27 mouse cellular contexts compared by ENCODE assay signal in genomic region chr9:62695210-62695609, GRCm38 (mm10). TPM values are rescaled to one million over a fixed set of nuclear protein-coding genes. Genes with fewer than 3 reads are reported as not detected.
"Had no signal": no experiment of that assay in that cellular context is flagged by ENCODE, and none has a peak within 500 bp of the region (broad histone marks: within the 10 kb centered on the region; RNA-seq: fewer than 3 reads in every experiment).

No protein-coding gene starts in this region.

- H3K27me3 ChIP-seq: limb, embryonic 13.5 days; liver, embryonic 15.5 days; lung, embryonic 15.5 days; midbrain, embryonic 13.5 days; neural tube, embryonic 13.5 days had no signal

- H3K4me2 ChIP-seq: limb, embryonic 13.5 days; liver, embryonic 12.5 days; liver, embryonic 15.5 days; lung, embryonic 15.5 days; midbrain, embryonic 13.5 days; neural tube, embryonic 13.5 days; stomach, embryonic 15.5 days had no signal

- H3K27ac ChIP-seq: kidney, postnatal 0 days; layer of hippocampus, adult 2 months; limb, embryonic 10.5 days; limb, embryonic 13.5 days; liver, embryonic 12.5 days; liver, embryonic 15.5 days; lung, embryonic 15.5 days; midbrain, embryonic 10.5 days; midbrain, embryonic 13.5 days; neural tube, embryonic 13.5 days; stomach, embryonic 15.5 days had no signal

- H3K4me1 ChIP-seq: liver, embryonic 12.5 days; liver, embryonic 15.5 days; lung, embryonic 15.5 days; neural tube, embryonic 13.5 days had no signal

- DNase-seq: kidney, postnatal 25 days; layer of hippocampus, adult 9-11 months; liver; lung, adult 18-20 months; lung, postnatal 10 days; lung, postnatal 4 days; retina, postnatal 1 day; right cerebral cortex, postnatal 25 days; spleen, adult 18-20 months; thymus, adult 18-20 months; thymus, postnatal 36 days had no signal

- H3K9me3 ChIP-seq: limb, embryonic 10.5 days; limb, embryonic 13.5 days; liver, embryonic 12.5 days; liver, embryonic 15.5 days; lung, embryonic 15.5 days; midbrain, embryonic 10.5 days; midbrain, embryonic 13.5 days; neural tube, embryonic 13.5 days; stomach, embryonic 15.5 days had no signal

- ATAC-seq: liver, embryonic 12.5 days; midbrain, embryonic 13.5 days; midbrain, embryonic 16.5 days had no signal

- H3K4me3 ChIP-seq: layer of hippocampus, adult 2 months; limb, embryonic 10.5 days; limb, embryonic 13.5 days; liver, embryonic 12.5 days; liver, embryonic 15.5 days; lung, embryonic 15.5 days; midbrain, embryonic 10.5 days; midbrain, embryonic 13.5 days; myocyte; neural tube, embryonic 13.5 days; stomach, embryonic 15.5 days had no signal

- H3K9ac ChIP-seq: limb, embryonic 13.5 days; liver, embryonic 12.5 days; liver, embryonic 15.5 days; lung, embryonic 15.5 days; midbrain, embryonic 13.5 days; neural tube, embryonic 13.5 days; stomach, embryonic 15.5 days had no signal

- H3K36me3 ChIP-seq: limb, embryonic 10.5 days; liver, embryonic 12.5 days; liver, embryonic 15.5 days; lung, embryonic 15.5 days; midbrain, embryonic 10.5 days; midbrain, embryonic 13.5 days; neural tube, embryonic 13.5 days; stomach, embryonic 15.5 days had no signal

RNA-seq across cellular contexts. Expression of gene Itga11, which starts 17.6 kb away (rescaled TPM):
- total RNA-seq: megakaryocyte progenitor cell, adult 5-6 weeks; monocyte, adult 5-6 weeks; neutrophil, adult 5-6 weeks had no signal
